Mouse (Mus musculus) spleen, adult 2 months (tissue): Measurements from ENCODE around the gene Tnrc6b. TPM values are rescaled to one million over a fixed set of nuclear protein-coding genes. Genes with fewer than 3 reads are reported as not detected.

Experiments used
- DNase-seq, 2 experiments: peaks; one replicate each; pipeline versions ENCODE4 v3.0.0 to v3.0.0-alpha.2; 2012 to 2021; ENCODE audit warnings: low spot score in 2 of 2, low read depth in 1 of 2
- H3K27ac ChIP-seq: fragments of 200-500 bp; 2 replicates; pipeline ENCODE4 v1.5.1; 2012; ENCODE audit warnings: low read length, inconsistent platforms; ENCODE audit not compliant: insufficient read depth
- H3K27me3 ChIP-seq: fragments of 200-500 bp; 2 replicates; pipeline ENCODE4 v1.6.1; 2012; ENCODE audit warnings: mild to moderate bottlenecking, moderate library complexity, low read length, inconsistent platforms; ENCODE audit not compliant: control insufficient read depth, insufficient read depth
- H3K36me3 ChIP-seq: fragments of 200-500 bp; 2 replicates; pipeline ENCODE4 v1.6.1; 2012; ENCODE audit warnings: mild to moderate bottlenecking, low read length, inconsistent platforms; ENCODE audit not compliant: control insufficient read depth, insufficient read depth
- H3K4me1 ChIP-seq: fragments of 200-500 bp; 2 replicates; pipeline ENCODE4 v1.6.1; 2011; ENCODE audit warnings: inconsistent platforms; ENCODE audit not compliant: control insufficient read depth, insufficient read depth, insufficient read length
- H3K4me3 ChIP-seq: fragments of 200-500 bp; 2 replicates; pipeline ENCODE4 v1.5.1; 2011; ENCODE audit warnings: mild to moderate bottlenecking, inconsistent platforms; ENCODE audit not compliant: insufficient read depth, insufficient read length; ENCODE audit errors: extremely low read depth
- CTCF ChIP-seq: fragments of 200-500 bp; IDR thresholded peaks from 2 replicates; pipeline ENCODE4 v1.5.1; 2011; ENCODE audit warnings: mild to moderate bottlenecking, inconsistent platforms; ENCODE audit not compliant: insufficient read depth, insufficient read length, insufficient replicate concordance; ENCODE audit errors: extremely low read depth
- POLR2A ChIP-seq: fragments of 200-500 bp; IDR thresholded peaks from 2 replicates; pipeline ENCODE4 v1.6.1; 2011; ENCODE audit warnings: low read depth, low read length, inconsistent platforms
- WGBS: fragments of 180-500 bp; shearing (Covaris S2); methylation state at CpG from one replicate; pipeline ENCODE4 v1.1.7; 2018; 5-methylcytosine and 5-hydroxymethylcytosine counted together
- polyA plus RNA-seq: library from polyadenylated mRNA; depleted of rRNA; stranded (reverse); fragments of >200 nt; gene quantifications from 2 replicates; pipeline ENCODE4 v1.2.3, GENCODE M21; 2012

Gene Tnrc6b
- polyA plus RNA-seq, 1 experiment: 22.3 TPM

GRCm38 (mm10) chr15:80910183-80910582, 199.1 kb downstream of the Tnrc6b start:
- Histone ChIP-seq H3K27ac (no peak overlapping the region), H3K27me3 (no peaks in the 10 kb centered on the region), H3K4me1 (no peaks in the 10 kb centered on the region), H3K36me3 (peaks cover 31% of the 10 kb centered on the region), H3K4me3 (no peak overlapping the region)
- no peak for DNase-seq
- TF ChIP-seq CTCF (no peak), POLR2A (no peak)
- 96% methylated on average over 3 of the region's 3 CpGs for WGBS

GRCm38 (mm10) chr15:80910790-80911531, 199.8 kb downstream of the Tnrc6b start:
- 81% methylated on average over 4 of the region's 4 CpGs for WGBS
- Histone ChIP-seq H3K4me3 (no peak overlapping the region), H3K27me3 (no peaks in the 10 kb centered on the region), H3K27ac (no peak overlapping the region), H3K4me1 (no peaks in the 10 kb centered on the region), H3K36me3 (peaks cover 28% of the 10 kb centered on the region)
- TF ChIP-seq CTCF: no peak
- TF ChIP-seq POLR2A: no peak
- DNase-seq: no peak

DNA sequence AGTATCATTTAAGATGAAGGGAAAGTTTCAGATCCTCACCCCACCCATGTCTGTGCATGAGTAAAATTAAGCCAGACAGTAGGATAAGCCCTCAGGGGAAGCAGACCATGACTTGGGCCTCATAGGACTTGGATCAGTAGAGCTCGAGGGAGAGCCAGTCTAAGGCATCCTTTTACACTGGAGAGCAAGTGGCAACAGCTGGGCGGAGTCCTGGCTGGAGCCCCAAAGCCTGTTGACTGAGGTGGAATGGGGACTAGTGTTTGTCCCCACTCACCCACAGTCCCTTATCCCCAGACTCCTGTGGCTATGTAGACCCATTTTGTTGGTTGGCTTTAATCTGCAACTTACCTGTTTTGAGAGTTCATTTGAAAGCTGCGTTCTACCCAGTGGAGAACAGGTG, 201.1 kb downstream of the Tnrc6b start:
- H3K36me3 ChIP-seq: peaks cover 37% of the 10 kb centered on the region
- no peak for TF ChIP-seq CTCF
- no peak for TF ChIP-seq POLR2A
- no peaks in the 10 kb centered on the region for H3K4me1 ChIP-seq
- no peak overlapping the region for H3K27ac ChIP-seq
- DNase-seq: no peak
- no peak overlapping the region for H3K4me3 ChIP-seq
- H3K27me3 ChIP-seq: no peaks in the 10 kb centered on the region
- 65% methylated on average over 3 of the region's 3 CpGs for WGBS

DNA sequence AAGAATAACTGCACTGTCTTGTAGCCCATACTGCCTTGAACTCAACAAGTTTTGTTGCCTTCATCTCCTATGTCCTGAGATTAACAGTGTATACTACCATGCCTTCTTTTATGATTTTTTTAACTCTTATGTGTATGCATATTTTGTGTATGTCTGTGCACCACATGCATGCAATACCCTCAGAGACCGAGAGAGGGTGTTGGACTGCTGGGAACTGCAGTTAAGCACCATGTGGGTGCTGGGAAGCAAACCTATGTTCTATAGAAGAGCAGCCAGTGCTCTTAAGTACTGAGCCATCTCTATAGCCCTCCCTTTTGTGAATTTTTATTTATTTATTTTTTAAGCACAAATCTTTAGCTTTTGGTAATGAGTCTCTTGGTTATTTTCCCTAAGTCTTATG, 202.7 kb downstream of the Tnrc6b start:
- DNase-seq: no peak
- Histone ChIP-seq H3K4me1 (no peaks in the 10 kb centered on the region), H3K27me3 (no peaks in the 10 kb centered on the region), H3K27ac (no peak overlapping the region), H3K4me3 (no peak overlapping the region), H3K36me3 (peaks cover 38% of the 10 kb centered on the region)
- TF ChIP-seq CTCF (no peak), POLR2A (no peak)
- 93% methylated on average over 1 of the region's 1 CpGs for WGBS

- no peak overlapping the region for H3K27ac ChIP-seq
- H3K4me1 ChIP-seq: no peaks in the 10 kb centered on the region
- no peak for TF ChIP-seq CTCF
- TF ChIP-seq POLR2A: no peak
- no peak for DNase-seq
- H3K4me3 ChIP-seq: no peak overlapping the region
- no peaks in the 10 kb centered on the region for H3K27me3 ChIP-seq
- WGBS: 94% methylated on average over 2 of the region's 2 CpGs
- peaks cover 43% of the 10 kb centered on the region for H3K36me3 ChIP-seq
Measured at GRCm38 (mm10) chr15:80915850-80916249, 204.7 kb downstream of the Tnrc6b start.

DNA sequence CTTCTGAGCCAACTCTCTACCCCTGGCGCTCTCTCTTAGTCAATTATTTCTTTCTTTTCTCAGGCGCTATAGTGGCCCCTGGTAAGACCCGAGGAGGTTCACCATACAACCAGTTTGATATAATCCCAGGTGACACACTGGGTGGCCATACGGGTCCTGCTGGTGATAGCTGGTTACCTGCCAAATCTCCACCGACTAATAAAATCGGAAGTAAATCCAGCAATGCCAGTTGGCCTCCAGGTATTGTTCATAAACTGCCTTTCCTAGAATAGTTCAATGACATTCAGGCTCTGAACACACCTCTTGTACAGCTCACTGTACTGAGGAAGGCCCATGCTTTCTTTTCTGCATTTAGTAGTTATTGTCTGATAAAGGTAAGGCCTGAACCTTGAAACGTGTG, 205.5 kb downstream of the Tnrc6b start:
- WGBS: 93% methylated on average over 7 of the region's 7 CpGs
- H3K27me3 ChIP-seq: no peaks in the 10 kb centered on the region
- no peak overlapping the region for H3K4me3 ChIP-seq
- no peaks in the 10 kb centered on the region for H3K4me1 ChIP-seq
- DNase-seq: no peak
- H3K27ac ChIP-seq: no peak overlapping the region
- H3K36me3 ChIP-seq: peaks cover 40% of the 10 kb centered on the region
- TF ChIP-seq POLR2A (no peak), CTCF (no peak)

- H3K27me3 ChIP-seq: no peaks in the 10 kb centered on the region
- DNase-seq: no peak
- H3K27ac ChIP-seq: no peak overlapping the region
- H3K4me1 ChIP-seq: no peaks in the 10 kb centered on the region
- H3K4me3 ChIP-seq: no peak overlapping the region
- WGBS: 95% methylated on average over 3 of the region's 3 CpGs
- TF ChIP-seq POLR2A: no peak
- TF ChIP-seq CTCF: no peak
- peaks cover 41% of the 10 kb centered on the region for H3K36me3 ChIP-seq
Measured at GRCm38 (mm10) chr15:80920346-80920745, 209.2 kb downstream of the Tnrc6b start.
